Mouse (Mus musculus): ENCODE results near the gene Adamts17. TPM values are rescaled to one million over a fixed set of nuclear protein-coding genes. Genes with fewer than 3 reads are reported as not detected.

The Adamts17 gene
- total RNA-seq (2017): 1.2 and 1.9 TPM in 2 replicates

DNA sequence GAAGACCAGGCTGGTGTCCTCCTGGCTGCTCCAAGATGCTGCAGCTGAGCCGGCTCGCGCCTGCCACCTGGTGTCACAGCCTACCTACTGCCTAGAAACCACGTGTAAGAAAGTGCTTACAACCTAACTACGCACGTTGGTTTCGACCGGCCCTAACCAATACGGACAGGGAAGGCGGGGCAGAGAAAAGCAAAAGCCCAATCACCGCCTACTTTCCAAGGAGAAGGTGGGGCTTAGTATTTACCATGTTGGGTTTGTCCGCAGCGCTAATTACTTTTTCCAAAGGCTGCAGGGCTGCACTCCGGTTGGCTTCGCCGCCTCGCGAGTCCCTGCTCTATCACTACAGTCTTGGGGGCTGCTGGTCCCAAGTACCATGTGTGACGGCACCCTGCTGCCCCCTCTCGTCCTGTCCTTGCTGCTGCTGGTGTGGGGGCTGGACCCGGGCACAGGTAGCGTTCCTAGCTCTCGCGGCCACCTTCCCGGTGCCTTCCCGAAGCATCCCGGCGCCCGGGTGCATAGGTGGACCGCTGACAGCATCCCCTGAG, at the start of gene Adamts17:
Gene Adamts17, plus strand, starts transcription at position 273 of the 545 bp plus-strand sequence.
- ATAC-seq (replicated peaks; ENCODE audit: low read depth, poor library complexity, severe bottlenecking): peak; percentile 93

DNA sequence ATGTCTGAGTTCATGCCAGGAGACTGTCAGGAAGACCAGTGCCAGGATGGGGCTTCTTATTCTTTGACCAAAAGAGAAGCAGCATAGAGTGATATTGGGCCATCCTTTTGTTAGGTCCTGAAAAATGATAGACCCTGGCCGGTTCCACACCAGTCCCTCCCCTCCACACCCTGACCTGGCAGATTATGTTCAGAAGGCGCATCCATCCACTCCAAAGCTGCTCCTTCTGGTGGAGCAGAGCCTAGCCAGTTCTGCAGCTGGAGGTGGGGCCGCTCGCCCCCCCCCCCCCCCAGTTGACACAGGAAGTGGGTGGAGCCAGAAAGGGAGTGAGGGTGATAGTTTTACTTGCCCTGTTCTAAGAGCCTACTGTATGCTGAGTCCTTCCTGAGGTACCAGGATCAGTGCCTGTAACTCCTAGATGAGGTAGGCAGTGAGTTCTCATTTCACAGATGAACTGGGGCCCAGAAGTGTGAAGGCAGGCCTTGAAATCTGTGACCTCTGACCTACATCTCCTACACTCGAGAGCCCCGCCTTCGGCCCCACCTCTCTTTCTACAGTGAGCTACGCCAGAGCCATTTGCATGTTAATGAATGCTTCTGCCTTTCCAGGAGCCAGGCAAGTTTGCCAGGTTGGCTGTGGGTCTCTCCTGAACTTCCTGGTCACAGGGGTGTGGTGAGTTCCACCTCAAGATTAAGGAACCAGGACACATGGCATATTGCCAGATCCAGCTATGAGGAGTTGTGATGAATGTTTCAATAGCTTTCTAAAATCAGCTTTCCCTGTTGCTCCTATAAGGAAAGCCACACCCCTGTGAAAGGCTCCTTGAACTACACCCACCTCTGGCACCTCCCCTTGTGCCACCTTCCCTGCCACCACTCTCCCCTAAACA, 49.4 kb upstream of the Adamts17 start:
- no peak for ATAC-seq (replicated peaks; ENCODE audit: low read depth, poor library complexity, severe bottlenecking)

DNA sequence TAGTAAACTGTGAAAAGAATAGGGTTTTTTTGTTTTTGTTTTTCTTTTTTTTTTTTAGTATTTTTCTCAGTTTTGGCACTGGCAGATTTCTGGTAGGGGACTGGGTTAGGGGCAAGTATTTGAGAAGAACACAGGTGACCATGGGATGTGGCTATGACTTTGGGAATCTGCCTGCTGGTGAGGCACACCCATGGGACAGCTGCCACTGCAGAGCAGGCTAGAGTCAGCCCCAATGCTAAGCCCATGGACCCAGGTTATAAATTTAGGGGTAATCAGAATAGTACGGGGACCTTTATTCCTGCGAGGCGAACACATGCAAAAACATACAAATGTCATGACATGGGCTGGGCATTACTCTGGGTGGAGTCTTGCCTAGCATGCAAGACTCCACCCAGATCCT, 48.5 kb upstream of the Adamts17 start:
- ATAC-seq (replicated peaks; ENCODE audit: low read depth, poor library complexity, severe bottlenecking): no peak

DNA sequence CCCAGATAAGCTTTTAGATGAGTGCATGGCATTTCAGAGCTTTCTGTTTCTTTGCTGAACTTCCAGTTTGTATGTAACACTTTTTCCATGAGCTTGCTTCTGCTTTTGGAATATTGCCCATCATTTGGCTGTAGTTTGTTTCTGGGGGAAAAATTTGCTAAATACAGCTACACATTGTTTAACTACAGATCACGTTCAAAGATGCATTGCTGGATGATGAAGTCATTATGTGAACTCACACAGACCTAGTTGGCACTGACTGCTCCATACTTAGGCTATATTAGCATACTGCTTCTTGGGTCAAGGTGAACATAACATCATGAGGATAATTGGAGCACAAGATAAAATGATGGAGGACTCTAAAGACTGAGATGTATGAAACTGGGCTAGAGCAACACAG, 42.6 kb upstream of the Adamts17 start:
- ATAC-seq (replicated peaks; ENCODE audit: low read depth, poor library complexity, severe bottlenecking): no peak

DNA sequence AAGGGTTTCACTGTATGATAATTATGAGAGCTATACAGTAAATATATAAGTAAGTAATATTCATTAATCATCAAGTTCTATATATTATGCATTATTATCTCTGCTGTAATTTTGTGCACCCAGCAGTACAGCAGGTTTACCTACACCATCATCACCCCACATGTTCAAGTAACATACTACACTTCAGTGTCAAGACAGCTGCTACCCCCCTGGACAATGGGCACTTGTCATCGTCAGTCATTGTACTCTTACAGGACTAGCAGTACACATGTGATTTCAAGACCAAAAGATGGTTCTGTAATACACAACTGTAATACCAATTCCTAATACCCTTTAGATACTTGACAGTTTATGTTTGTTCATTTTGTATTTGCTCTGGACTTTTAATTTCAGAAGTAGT, 42.2 kb upstream of the Adamts17 start:
- ATAC-seq (replicated peaks; ENCODE audit: low read depth, poor library complexity, severe bottlenecking): no peak

DNA sequence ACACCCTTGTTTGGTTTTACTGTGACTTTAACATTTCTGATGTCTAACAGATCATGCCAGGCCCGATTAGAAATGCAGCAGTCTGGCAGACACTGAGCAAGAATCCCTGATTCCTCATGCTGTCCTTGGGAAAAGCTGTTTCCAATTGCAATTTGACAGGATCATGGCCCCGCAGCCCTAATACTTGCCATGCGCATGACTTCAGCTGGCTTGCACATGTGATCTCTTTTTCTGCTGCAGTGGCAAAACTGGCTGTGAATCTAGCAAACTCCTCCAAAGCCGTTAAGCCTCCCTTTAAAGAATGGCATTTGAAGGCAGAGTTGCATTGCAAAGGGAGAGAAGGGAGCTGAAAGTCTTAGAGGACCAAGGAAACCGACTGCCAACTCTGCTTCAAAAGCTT, 40.7 kb upstream of the Adamts17 start:
- ATAC-seq (replicated peaks; ENCODE audit: low read depth, poor library complexity, severe bottlenecking): no peak

DNA sequence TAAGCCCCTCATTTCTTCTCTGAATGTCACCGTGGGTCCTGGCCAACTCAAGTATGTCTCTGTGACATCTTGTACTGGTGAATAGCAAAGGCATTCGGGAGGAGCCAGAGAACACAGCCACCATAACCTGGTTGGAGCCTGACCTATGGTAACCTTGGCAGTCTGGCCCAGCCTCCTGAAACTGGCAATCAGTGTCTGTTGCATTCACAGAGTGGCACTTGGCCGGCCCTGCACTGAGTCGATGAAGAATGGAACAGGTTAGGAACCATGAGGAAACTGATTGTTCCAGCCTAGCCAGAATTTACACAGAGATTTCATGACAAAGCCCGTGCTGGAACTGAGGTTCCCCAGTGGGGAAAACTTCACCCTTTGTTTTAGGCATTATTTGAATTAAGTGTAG, 38.8 kb upstream of the Adamts17 start:
- no peak for ATAC-seq (replicated peaks; ENCODE audit: low read depth, poor library complexity, severe bottlenecking)

DNA sequence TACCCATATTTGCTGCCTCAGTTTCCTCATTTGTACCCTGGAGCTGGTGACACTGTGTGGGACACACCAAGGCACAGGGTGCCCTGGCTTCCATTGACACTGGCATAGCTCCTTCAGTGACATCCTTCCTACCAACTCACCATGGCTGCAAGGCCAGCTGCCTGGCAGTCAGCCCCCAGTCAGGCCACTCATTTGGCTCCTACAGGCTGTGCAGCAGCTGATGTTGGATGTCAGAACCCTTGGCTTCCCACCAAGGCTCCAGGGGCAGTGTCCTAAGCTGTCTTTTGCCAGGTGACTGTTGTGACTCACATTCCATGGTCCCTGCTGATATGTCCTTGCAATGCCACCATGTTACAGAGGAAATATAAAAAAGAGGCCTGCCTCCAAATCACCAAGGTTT, 37.8 kb upstream of the Adamts17 start:
- ATAC-seq (replicated peaks; ENCODE audit: low read depth, poor library complexity, severe bottlenecking): no peak

DNA sequence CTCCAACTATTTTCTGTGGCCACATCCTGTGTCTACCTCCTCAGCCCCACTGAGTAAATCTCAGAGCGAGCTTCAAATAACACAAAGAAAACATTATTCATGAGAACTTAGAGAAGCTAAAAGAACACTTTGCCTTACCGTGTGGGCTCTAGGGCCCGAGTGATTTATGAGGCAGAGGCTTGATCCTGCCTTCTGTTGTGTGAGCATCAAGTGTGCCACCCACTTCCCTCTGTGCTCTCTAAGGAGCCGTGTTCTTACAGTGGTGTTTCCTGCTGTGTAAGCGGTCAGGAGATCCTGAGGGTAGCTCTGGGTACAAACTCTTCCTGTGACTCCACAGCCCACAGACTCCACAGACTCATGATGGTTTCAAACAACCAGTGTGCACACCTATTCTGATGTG, 35.7 kb upstream of the Adamts17 start:
- peak; percentile 63 for ATAC-seq (replicated peaks; ENCODE audit: low read depth, poor library complexity, severe bottlenecking)

DNA sequence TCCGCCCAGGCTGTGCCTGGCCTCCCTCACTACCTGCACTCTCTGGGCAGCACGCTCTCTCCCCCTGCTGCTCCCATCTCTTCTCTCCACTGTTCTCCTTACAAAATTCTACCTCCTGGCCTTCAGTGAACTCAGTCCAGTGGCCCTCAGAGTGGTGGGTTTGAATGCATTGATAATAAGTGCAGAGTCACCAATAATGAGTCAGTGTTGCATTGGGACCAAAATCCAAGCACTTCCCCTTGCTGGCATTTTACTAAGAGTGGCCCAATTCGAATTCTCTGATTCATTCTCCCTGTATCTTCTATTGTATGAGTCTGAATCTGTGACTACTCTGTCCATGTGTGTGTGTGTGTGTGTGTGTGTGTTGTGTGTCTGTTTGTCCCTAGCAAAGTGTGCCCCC, 32.7 kb upstream of the Adamts17 start:
- no peak for ATAC-seq (replicated peaks; ENCODE audit: low read depth, poor library complexity, severe bottlenecking)

DNA sequence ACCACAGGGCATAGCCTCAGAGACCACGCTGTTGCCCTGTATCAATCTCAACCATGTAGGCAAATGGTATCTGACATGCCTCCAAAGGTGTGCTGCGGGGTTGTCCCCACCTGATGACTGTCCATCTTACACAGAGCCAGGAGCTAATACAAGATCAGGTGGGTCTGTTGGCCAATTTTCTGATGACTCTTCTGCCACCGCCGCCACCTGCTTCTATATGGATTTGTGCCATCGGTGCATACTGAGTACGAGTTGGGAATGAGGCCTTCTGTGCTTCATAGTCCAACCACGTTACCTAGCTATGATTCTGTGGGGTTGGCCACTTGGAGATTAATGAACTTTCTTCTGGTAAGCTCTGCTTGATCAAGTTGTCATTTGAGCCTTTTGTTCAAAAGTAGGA, 29.1 kb upstream of the Adamts17 start:
- ATAC-seq (replicated peaks; ENCODE audit: low read depth, poor library complexity, severe bottlenecking): no peak

DNA sequence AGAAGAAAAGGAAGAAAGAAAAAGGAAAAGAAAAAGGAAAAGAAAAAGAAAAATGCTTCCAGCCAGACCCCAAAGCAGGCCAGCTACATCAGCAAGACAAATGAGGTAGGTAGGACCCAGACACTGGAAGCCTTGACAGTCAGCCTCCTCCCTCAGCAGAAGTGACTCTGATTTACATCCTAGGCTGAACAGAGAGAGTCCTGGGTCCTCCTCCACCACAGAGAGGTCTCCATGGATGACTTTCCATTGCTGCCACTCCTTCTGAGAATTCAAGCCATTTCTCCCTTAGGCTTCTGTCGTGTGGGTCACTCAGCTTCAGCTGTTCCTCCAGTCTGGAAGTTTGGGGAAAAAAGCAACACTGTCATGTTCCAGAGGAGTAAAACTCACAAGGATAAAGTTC, 28.2 kb upstream of the Adamts17 start:
- ATAC-seq (replicated peaks; ENCODE audit: low read depth, poor library complexity, severe bottlenecking): no peak

DNA sequence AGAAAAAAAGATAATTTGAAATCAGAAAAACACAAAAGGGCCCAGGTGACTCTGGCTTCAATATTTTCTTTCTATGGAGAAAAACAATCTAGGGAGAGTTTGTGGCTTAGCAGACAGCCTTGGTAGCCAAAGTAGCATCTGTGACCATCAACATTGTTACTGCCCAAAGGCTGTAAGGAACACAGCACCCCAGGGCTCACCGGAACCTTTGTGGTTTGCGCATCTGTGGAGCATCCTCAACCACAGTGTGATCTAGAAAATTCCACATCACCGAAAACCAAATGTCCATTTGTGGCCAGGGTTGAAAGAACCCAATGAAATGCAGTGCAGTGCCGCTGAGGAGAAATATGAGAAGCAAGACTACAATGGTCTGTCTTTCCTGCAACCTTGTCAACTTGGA, 27.2 kb upstream of the Adamts17 start:
- ATAC-seq (replicated peaks; ENCODE audit: low read depth, poor library complexity, severe bottlenecking): no peak

DNA sequence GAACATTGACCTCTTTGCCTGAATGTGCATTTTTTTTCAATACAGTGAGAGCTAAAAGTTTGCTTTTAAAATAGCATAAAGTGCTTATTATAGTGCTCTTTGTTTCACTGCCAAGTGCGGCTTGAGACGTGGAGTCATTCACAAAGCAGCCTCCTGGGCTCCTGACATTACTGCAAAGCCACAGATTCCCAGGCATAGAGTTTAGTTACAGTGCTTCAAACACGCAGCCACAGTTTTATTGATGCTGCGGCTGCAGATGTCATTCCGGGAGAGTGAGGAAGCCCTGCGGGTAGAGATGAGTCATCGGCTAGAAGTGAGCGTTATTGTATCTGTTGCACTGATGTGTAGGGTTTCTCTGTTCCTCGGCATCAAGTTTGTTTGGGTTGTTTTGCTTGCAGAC, 26.8 kb upstream of the Adamts17 start:
- no peak for ATAC-seq (replicated peaks; ENCODE audit: low read depth, poor library complexity, severe bottlenecking)

DNA sequence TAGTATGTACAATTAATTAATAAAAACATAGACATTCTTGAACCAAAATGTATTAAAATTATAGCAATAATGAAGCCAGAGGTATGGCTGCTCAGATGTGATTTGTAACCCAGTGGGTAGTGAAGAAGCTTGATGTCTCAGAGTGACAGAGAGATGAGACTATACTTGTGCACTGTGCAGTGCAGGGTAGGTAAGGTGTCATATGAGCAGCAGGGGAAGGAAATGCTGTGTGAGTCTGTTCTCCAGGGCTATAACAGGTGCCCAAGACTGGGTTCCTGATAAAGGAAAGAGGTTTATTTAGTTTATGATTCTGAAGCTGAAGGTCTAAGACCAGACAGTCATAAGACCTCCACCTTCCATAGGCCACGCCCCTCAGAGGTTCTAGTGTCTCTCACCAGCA, 26.4 kb upstream of the Adamts17 start:
- no peak for ATAC-seq (replicated peaks; ENCODE audit: low read depth, poor library complexity, severe bottlenecking)

DNA sequence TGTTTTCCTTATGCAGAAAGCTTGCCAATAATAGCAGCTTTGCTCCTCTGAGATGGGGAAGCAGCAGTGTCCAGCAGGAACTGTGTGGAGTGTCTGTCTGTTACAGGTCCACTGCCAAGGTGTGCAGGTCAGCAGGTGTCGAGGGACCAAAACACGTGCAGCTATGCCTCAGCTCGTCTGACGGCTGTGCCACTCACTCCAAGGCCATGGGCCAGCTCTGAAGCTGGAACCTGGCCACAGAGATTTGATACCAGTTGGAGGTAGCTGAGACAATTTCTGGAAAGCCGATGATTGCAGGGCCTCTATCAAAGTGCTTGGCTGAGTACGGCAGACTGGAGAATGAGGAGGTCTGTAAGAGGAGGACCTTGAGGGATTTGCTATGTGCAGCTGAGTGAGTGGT, 24.0 kb upstream of the Adamts17 start:
- ATAC-seq (replicated peaks; ENCODE audit: low read depth, poor library complexity, severe bottlenecking): no peak

DNA sequence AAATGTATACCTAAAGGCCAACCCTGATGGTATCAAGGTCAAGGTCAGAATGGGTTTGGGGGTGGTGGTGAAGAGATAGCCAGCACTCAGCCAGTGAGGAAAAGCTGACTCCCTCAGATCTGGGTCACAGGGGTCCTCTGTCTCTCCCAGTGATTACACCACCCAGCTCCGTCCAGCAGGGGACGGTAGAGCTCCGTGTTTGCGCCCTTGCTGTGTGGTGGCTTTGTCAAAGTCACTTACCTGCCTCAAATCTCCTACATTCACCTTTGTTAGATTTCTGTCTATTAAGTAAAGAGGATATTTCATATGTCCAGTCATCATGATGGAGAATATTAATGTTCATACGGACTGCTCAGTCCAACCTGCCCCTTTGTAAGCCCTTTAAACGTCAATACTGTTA, 19.5 kb upstream of the Adamts17 start:
- peak; percentile 84 for ATAC-seq (replicated peaks; ENCODE audit: low read depth, poor library complexity, severe bottlenecking)

DNA sequence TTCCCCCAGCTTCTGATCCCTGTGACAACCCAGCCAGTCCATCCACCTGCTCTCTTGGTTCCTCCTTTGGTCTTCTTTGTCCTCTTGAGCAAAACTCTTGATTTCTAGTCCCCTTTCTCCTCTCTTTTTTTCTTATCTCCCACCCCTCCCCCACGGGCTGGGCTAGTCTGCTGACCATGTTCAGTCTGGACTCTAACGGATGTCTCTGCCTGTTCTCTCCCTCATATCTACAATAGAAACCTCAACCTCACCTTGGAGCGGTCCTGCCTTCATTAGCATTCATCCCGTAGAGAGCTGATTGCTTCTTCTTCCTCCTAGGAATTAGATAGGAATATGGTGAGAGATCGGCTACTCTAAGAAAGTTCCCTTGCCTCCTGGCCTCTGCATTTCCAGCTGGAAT, 8.7 kb upstream of the Adamts17 start:
- ATAC-seq (replicated peaks; ENCODE audit: low read depth, poor library complexity, severe bottlenecking): no peak

DNA sequence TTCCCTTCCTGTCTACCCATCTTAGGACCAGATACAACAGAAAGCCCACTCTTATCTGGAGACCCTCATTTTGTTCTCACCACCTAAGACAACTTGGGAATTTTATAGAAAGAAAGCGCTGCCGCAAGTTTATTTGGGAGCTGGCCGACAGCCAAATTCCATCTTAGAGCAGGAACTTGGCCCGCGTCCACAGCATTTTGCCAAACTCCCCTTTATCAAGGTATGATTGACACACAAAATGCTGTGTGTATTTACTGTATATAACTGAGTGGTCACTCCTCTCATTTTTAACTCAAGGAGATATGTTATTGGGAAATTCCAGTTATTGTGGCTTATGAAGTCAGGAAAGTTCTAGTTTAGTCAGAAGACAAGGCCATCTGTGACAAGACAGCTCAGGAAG, 8.2 kb upstream of the Adamts17 start:
- no peak for ATAC-seq (replicated peaks; ENCODE audit: low read depth, poor library complexity, severe bottlenecking)

DNA sequence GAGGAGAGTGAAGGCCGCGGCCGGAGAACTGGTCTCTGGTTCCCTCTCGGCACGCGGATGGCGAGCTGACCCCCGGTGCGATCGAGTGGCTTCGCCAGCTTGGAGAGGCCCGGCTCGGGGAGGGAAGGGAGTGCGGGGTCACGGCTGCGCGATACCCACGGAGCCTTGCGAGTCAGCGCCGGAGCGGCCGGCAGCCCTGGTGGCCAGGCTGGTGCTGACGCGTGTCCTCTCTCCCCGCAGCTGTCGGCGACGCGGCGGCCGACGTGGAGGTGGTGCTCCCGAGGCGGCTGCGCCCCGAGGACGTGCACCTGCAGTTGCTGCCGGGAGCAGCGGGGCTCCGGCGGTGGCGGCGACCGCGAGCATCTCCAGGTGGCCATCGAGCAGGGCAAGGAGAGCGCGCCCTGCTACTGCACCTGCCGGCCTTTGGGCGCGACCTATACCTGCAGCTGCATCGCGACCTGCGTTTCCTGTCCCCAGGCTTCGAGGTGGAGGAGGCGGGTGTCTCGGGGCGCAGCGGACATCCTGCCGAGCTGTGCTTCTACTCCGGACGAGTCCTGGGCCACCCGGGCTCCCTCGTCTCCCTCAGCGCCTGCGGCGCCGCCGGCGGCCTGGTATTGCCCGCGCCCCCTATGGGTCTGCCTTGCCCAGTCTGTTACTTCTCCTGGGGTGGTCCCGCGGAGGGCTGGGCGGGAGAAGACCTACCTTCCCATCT, 629 bp downstream of the Adamts17 start:
- ATAC-seq (replicated peaks; ENCODE audit: low read depth, poor library complexity, severe bottlenecking): 0 out of 2 replicates have a peak, but pooled peaks have one; percentile 15

DNA sequence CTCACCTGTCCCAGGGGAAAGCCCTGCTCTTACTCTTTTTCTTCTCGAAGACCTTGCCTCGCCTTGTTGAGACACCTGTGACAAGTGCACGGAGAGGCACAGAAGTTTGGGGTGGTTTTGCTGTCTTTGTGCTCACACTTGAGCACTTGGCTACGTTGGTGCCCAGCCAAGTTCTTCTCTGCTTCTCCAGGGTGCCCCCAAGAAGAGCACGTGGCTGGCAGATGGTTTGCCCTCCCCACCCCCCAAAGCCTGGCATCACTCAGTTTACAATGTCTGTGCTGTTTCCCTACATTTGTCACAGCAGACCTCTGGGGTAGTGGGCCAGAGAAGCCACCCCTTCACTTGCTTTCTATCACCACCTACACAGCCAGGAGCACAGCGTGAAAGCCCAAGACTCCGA, 1.6 kb downstream of the Adamts17 start:
- ATAC-seq (replicated peaks; ENCODE audit: low read depth, poor library complexity, severe bottlenecking): no peak
